ENCODE assay signal across 8 mouse cellular contexts in the genomic region with DNA sequence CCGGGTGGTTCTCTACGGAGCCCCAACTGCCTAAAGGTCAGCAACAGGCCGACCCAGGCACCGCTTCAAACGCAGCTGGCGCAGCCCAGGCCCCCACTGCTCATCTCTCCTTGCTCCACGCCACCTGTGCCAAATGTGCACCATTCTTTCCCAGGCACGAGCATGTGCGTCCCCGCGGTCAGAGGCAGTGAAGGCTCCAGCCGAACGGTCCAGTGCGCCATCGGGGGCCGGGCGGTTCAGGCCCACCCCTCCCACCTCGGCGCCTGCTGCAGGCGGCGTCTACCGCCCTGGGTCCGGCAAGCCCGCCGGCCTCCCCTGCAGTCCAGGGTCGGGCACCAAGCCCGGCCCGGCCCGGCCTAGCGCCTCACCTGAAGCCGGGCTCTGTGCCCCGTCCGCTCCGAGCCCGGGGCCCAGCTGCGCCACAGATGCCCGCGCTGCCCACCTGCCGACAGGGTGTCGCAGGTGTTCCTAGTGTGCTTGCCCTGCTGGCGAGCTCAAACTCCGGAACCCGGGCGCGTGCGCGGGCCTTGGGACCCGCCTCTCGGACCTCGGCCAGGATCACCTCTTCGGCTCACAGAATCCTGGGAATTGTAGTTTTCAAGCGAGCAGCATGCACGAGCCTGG. TPM values are rescaled to one million over a fixed set of nuclear protein-coding genes. Genes with fewer than 3 reads are reported as not detected.
DNase-seq lines count a peak whose midpoint lies in the region; ATAC-seq lines count a peak whose summit lies in the region.

No protein-coding gene starts in this region.

- H3K27me3 ChIP-seq in hindbrain, embryonic 13.5 days = peaks cover 8% of the 10 kb centered on the region; the same call in 1 of the 2 replicates

- H3K9me3 ChIP-seq in hindbrain, embryonic 13.5 days = no peaks in the 10 kb centered on the region

- H3K4me3 ChIP-seq in hindbrain, embryonic 13.5 days = peak overlapping the region; percentile 83

- H3K4me1 ChIP-seq in hindbrain, embryonic 13.5 days (replicated peaks) = peaks cover 25% of the 10 kb centered on the region

- peak; percentile 87 for ATAC-seq in hindbrain, embryonic 13.5 days (ENCODE audit: low FRiP score)
- ATAC-seq in erythroid progenitor cell, adult 5-6 weeks (replicated peaks; ENCODE audit: low FRiP score, poor library complexity, severe bottlenecking) = no peak

- H3K9ac ChIP-seq in hindbrain, embryonic 13.5 days = peak overlapping the region; percentile 90

- peak overlapping the region; percentile 88 for H3K4me2 ChIP-seq in hindbrain, embryonic 13.5 days

- DNase-seq in adrenal gland, adult (ENCODE audit: inconsistent age in 2 of 2, low spot score in 1 of 2) = peak; percentile 89 to 95
- DNase-seq in cerebellum, postnatal 36 days = peak; percentile 92 to 93
- DNase-seq in gastrocnemius, adult 18-20 months (ENCODE audit: low spot score) = peak; percentile 90
- DNase-seq in layer of hippocampus, postnatal 25 days (ENCODE audit: extremely low spot score in 1 of 2, low spot score in 1 of 2) = peak; percentile 78 to 85
- DNase-seq in lung, postnatal 10 days = peak; percentile 88
- DNase-seq in right cerebral cortex, adult 18-20 months = peak; percentile 93

- H3K36me3 ChIP-seq in hindbrain, embryonic 13.5 days = no peaks in the 10 kb centered on the region; the same call in 1 of the 2 replicates

- under 1% methylated on average over 53 of the region's 53 CpGs for WGBS in hindbrain, embryonic 13.5 days

- no peak overlapping the region for H3K27ac ChIP-seq in hindbrain, embryonic 13.5 days

RNA-seq across cellular contexts. Expression of a gene that starts 1.3 kb away (rescaled TPM):
- 10 to 100 TPM; 15.9 to 16.6 TPM for total RNA-seq in gastrocnemius, adult 18-20 months (2021)
- 23.4 and 25.2 TPM in 2 replicates for polyA plus RNA-seq in hindbrain, embryonic 13.5 days (2015; fragmentation: Nextera tagmentation; extraction: Ambion mirVana)
- total RNA-seq in layer of hippocampus, postnatal 25 days (2021) = 10 to 100 TPM; 38.1 to 40.7 TPM
- total RNA-seq in erythroid progenitor cell, adult 5-6 weeks (2015; ENCODE audit: low replicate concordance) = not detected in 2 replicates
- 0.64 TPM in 1 of 2 replicates, not detected in the other for total RNA-seq in erythroid progenitor cell, adult 5-6 weeks (2017; ENCODE audit: low replicate concordance)

RNA-seq across cellular contexts. Expression of a gene that starts 44.8 kb away (rescaled TPM):
- under 1 TPM; 0.62 to 0.71 TPM for total RNA-seq in gastrocnemius, adult 18-20 months (2021)
- 2.1 and 2.5 TPM in 2 replicates for polyA plus RNA-seq in hindbrain, embryonic 13.5 days (2015; fragmentation: Nextera tagmentation; extraction: Ambion mirVana)
- total RNA-seq in layer of hippocampus, postnatal 25 days (2021) = 1 to 10 TPM; 5.2 to 6.0 TPM
- not detected in 2 replicates for total RNA-seq in erythroid progenitor cell, adult 5-6 weeks (2015; ENCODE audit: low replicate concordance)
- not detected in 2 replicates for total RNA-seq in erythroid progenitor cell, adult 5-6 weeks (2017; ENCODE audit: low replicate concordance)

Comparison
In these comparisons a context has a peak if more than half of its experiments do, and no peak if none do; other contexts are left out.
1. RNA of a gene that starts 1.3 kb away (total RNA-seq): 38.1 to 40.7 TPM in layer of hippocampus, postnatal 25 days and 15.9 to 16.6 TPM in gastrocnemius, adult 18-20 months; 0.64 TPM in erythroid progenitor cell, adult 5-6 weeks; every median in the first group is over 10 times any median in the second.
2. Peak in every context shown above with its lines, with median percentiles within 50 percentile points of each other: DNase-seq.